Mouse (Mus musculus) macrophage (primary cell): ENCODE measurements around the gene Myh7. TPM values are rescaled to one million over a fixed set of nuclear protein-coding genes. Genes with fewer than 3 reads are reported as not detected.
"Not testable (repeated sequence)": the region's sequence is repeated elsewhere in the genome, so short reads cannot be mapped to it uniquely, and the experiment has no call there.

Source experiments
- H3K27ac ChIP-seq: fragments of 350-480 bp; formaldehyde crosslinking; 2 replicates; pipeline ENCODE4 v1.9.0; 2021
- H3K36me3 ChIP-seq: fragments of 350-480 bp; formaldehyde crosslinking; 2 replicates; pipeline ENCODE4 v1.9.0; 2021; ENCODE audit errors: inconsistent target
- H3K4me3 ChIP-seq: fragments of 350-480 bp; formaldehyde crosslinking; 2 replicates; pipeline ENCODE4 v1.9.0; 2021; ENCODE audit errors: inconsistent target
- H3K79me2 ChIP-seq: fragments of 350-480 bp; formaldehyde crosslinking; 2 replicates; pipeline ENCODE4 v1.9.0; 2021; ENCODE audit errors: inconsistent target
- WGBS: methylation state at CpG from one replicate; pipeline ENCODE4 v1.1.7; 2026; ENCODE audit warnings: inconsistent platforms; ENCODE audit not compliant: missing documents; 5-methylcytosine and 5-hydroxymethylcytosine counted together
- polyA plus RNA-seq: library from polyadenylated mRNA; stranded (reverse); fragments of 250-400 nt; gene quantifications from 3 replicates; pipeline ENCODE4 v1.2.4, GENCODE M21; 2018; ENCODE audit warnings: inconsistent platforms
- total RNA-seq, 78 experiments: library from RNA; depleted of rRNA; stranded (reverse); fragments of 250-400 nt; gene quantifications; 1 replicate in 9 of 78; 2 replicates in 24 of 78; 3 replicates in 43 of 78; 4 replicates in 2 of 78; pipeline ENCODE4 v1.2.4; 2018; ENCODE audit warnings: inconsistent platforms in 56 of 78

The Myh7 gene
- not detected for total RNA-seq (2018; cell fraction: chromatin; rRNA removed)
- total RNA-seq (2018; cell fraction: cytosol; rRNA removed), result not detected
- not detected for total RNA-seq (2018; cell fraction: nucleus; rRNA removed)
- polyA plus RNA-seq, result not detected in 3 replicates

DNA sequence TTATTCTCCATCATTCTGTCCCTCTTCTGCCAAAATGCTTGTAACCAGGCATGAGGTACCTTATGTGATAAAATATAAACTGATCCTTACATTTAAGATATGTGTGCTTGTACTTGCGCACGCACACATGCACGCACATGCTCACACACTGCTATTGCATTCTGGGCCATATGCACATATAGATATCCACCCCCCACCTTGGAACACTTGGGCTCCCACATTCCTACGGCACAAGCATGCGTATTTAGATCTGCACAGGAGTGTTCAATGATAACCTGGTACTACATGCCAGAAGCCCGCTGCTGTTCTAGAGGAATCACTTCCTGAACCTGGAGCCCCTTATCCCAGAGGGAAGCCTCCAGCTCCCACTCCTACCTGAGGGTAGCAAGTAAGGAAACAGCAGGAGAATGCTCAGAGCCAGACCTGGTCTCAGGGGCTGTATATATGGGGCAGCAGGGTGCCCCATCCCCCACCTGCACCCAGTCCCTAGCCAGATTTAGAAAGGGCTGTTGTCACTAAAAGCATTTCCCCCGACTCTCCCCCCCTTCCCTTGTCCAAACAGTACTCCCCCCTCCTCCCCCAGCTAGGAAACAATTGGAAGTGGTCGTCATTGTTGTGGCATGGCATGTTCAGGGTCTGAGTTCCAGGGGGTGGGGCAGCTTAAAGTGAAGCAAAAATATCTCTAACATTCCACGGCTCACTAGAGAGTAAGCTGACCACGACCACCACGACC is at the start of gene Myh7:
TSS of gene Myh7 (minus strand) at position 491 of the 733 bp plus-strand sequence.
- Histone ChIP-seq H3K4me3 (no peak within 1 kb of the TSS), H3K36me3 (no peaks in the 10 kb centered on the region), H3K79me2 (no peaks in the 10 kb centered on the region), H3K27ac (no peak within 1 kb of the TSS)
- 72% methylated on average over 10 of the region's 11 CpGs for WGBS

- not testable (repeated sequence) for H3K79me2 ChIP-seq, H3K4me3 ChIP-seq, H3K27ac ChIP-seq, H3K36me3 ChIP-seq
- WGBS, result no CpG with 5 or more reads among the region's 2 CpGs
Measured at GRCm38 (mm10) chr14:55043694-55044093, 49.3 kb upstream of the Myh7 start.

DNA sequence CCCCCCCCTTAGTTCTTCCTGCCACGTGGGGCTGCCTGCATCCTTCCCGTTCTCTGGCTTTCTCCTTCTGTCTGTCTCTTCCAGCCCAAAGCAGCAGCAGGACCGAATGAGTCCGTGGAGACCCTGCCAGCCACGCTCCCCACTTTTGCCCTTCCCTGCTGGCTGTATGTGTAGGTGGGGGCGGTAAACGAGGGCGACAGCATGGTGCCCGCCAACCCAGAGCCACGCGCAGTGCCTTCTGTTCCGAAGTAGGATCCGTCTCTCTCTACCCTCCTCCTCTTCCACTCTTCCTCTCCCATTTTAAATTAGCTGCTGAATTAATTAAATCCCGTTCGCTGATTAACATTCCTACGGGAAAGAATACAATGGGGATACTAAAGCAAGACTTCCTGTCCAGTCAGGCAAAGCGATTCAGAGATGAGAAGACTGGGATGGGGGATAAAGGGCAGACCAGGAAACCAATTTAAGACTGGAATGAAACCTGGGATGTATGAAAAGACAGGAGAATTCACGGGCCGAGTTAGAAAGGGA is 38.3 kb upstream of the Myh7 start:
- no peak overlapping the region for H3K4me3 ChIP-seq
- no peak overlapping the region for H3K27ac ChIP-seq
- H3K79me2 ChIP-seq, result no peaks in the 10 kb centered on the region
- H3K36me3 ChIP-seq, result no peaks in the 10 kb centered on the region
- WGBS, result 84% methylated on average over 18 of the region's 19 CpGs

DNA sequence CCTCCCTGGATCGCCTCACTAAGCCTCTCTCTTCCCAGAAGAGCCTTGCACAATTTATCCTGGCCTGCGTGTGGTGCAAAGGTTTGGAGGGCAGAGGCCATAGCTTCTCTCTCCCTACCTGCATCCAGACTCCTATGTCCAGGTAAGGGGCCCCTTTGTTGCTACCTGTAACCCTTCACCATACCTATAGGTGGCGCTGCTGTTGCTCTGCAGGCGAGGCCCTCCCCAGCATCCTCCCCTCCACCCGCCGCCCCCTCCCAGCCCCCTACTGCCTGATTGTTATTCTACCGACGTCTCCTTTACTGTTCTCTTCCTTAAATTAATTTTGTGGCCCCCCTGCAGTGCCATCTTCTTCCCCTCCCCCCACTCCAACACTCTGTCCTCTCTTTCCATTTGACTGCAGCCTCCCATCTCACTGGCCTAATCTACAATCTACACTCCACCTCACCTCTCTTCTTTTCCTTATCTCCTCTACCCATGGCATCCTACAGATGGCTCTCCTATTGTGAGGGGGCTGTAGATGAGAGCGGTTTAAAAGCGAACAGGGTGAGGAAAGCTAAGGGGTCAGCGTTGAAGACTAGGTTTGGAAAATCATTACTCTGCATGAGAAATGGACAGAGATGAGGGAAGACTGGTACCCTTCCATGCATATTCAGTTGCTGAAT is 34.7 kb upstream of the Myh7 start:
- no peaks in the 10 kb centered on the region for H3K79me2 ChIP-seq
- H3K4me3 ChIP-seq, result no peak overlapping the region
- no peak overlapping the region for H3K27ac ChIP-seq
- WGBS, result 43% methylated on average over 10 of the region's 11 CpGs
- H3K36me3 ChIP-seq, result peaks cover 11% of the 10 kb centered on the region; the same call in 1 of the 2 replicates

DNA sequence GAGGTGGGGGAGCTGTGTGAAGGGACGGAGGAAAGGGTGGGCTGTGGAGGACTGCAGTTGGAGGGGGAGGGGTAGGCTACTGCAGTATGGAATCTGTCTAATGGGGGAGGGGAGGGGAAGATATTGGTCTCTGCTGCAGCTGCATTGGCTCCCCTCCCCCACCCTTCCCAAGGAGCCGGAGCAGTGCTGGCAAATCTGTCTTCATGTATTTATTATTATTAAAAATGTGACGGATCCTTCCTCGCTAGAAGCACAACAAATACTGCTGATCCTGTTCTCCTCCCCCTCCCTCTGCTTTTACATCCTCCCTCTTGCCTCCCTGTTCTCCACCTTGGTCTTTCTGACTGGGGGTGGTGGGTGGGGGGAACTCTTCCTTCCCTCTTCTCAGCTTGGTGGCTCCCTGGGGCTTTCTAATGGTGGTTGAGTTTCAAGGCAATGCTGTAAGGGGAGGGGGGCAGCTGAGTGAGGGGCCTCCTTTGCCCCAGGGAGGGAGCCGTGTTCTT is 34.0 kb upstream of the Myh7 start:
- Histone ChIP-seq H3K4me3 (no peak overlapping the region), H3K36me3 (peaks cover 16% of the 10 kb centered on the region; the same call in 1 of the 2 replicates), H3K79me2 (no peaks in the 10 kb centered on the region), H3K27ac (no peak overlapping the region)
- 85% methylated on average over 5 of the region's 5 CpGs for WGBS

GRCm38 (mm10) chr14:55027653-55028052 is 33.2 kb upstream of the Myh7 start:
- 64% methylated on average over 6 of the region's 6 CpGs for WGBS
- Histone ChIP-seq H3K27ac (no peak overlapping the region), H3K4me3 (no peak overlapping the region), H3K79me2 (no peaks in the 10 kb centered on the region), H3K36me3 (peaks cover 23% of the 10 kb centered on the region)

DNA sequence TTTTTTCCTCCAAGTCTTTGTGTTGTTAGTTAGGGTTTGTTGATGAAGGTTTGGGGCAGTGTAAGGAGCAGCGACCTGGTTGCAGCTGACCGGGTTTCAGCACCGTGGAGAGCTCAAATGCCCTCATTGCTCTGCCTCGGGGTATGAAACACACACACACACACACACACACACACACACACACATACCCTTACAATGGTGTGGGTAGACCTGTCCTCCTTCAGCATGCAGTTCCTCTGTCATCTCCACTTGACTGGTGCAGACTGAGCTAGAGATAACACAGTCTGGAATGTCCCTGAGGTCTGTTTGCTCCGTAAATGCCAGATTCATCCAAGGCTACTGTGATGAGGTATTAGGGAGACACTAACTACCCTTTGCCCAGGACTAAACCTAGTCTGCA is 32.8 kb upstream of the Myh7 start:
- 83% methylated on average over 5 of the region's 5 CpGs for WGBS
- no peaks in the 10 kb centered on the region for H3K79me2 ChIP-seq
- H3K27ac ChIP-seq, result no peak overlapping the region
- peaks cover 27% of the 10 kb centered on the region for H3K36me3 ChIP-seq
- H3K4me3 ChIP-seq, result no peak overlapping the region

DNA sequence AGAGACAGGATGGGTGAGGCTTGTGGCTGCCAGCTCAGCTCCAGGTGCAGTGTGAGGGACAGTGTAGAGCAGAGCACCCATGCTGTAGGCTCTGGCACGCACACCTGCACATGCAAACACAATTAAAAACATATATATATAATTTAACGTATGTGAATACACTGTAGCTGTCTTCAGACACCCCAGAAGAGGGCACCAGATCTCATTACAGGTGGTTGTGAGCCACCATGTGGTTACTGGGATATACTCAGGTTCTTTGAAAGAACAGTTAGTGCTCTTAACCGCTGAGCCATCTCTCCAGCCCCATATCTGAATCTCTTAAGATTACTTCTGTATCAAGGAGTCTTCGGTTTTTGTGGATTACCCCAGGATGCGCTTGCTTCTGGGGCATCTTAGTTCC is 31.1 kb upstream of the Myh7 start:
- WGBS, result 94% methylated on average over 5 of the region's 5 CpGs
- no peak overlapping the region for H3K27ac ChIP-seq
- H3K4me3 ChIP-seq, result no peak overlapping the region
- no peaks in the 10 kb centered on the region for H3K79me2 ChIP-seq
- peaks cover 44% of the 10 kb centered on the region for H3K36me3 ChIP-seq

- Histone ChIP-seq H3K36me3 (peaks cover 56% of the 10 kb centered on the region), H3K79me2 (peaks cover 9% of the 10 kb centered on the region)
- 77% methylated on average over 7 of the region's 7 CpGs for WGBS
Measured at GRCm38 (mm10) chr14:55024236-55024635, 29.8 kb upstream of the Myh7 start.

DNA sequence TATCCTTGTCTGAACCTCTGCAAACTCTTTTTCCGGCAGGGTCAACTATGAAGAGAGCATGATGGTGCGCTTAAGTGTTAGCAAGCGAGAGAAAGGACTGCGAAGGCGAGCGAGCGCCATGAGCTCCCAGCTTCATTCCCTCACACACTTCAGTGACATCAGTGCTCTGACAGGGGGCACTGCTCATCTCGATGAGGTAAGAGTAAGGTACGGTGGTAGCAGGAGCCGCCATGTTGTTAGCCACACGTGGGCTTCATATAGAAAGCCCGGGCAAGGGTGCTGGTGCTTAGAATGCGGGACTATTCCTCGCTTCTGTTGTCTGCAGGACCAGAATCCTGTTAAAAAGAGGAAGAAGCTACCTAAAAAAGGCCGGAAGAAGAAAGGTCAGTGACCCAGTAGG is 28.6 kb upstream of the Myh7 start:
- H3K36me3 ChIP-seq, result peaks cover 62% of the 10 kb centered on the region
- H3K79me2 ChIP-seq, result peaks cover 21% of the 10 kb centered on the region
- H3K27ac ChIP-seq, result no peak overlapping the region
- no peak overlapping the region for H3K4me3 ChIP-seq
- WGBS, result 93% methylated on average over 15 of the region's 15 CpGs

More at GRCm38 (mm10) chr14:55024236-55024635, 29.8 kb upstream of the Myh7 start:
- Histone ChIP-seq H3K27ac (no peak overlapping the region), H3K4me3 (no peak overlapping the region)

- H3K36me3 ChIP-seq, result peaks cover 70% of the 10 kb centered on the region
- WGBS, result 95% methylated on average over 9 of the region's 9 CpGs
- H3K79me2 ChIP-seq, result peaks cover 48% of the 10 kb centered on the region
- no peak overlapping the region for H3K4me3 ChIP-seq
- no peak overlapping the region for H3K27ac ChIP-seq
Measured at GRCm38 (mm10) chr14:55020394-55020793, 26.0 kb upstream of the Myh7 start.

- Histone ChIP-seq H3K4me3 (no peak overlapping the region), H3K36me3 (peaks cover 41% of the 10 kb centered on the region), H3K79me2 (peaks cover 48% of the 10 kb centered on the region), H3K27ac (no peak overlapping the region)
- WGBS, result 88% methylated on average over 16 of the region's 16 CpGs
Measured at GRCm38 (mm10) chr14:55016876-55017275, 22.4 kb upstream of the Myh7 start.

DNA sequence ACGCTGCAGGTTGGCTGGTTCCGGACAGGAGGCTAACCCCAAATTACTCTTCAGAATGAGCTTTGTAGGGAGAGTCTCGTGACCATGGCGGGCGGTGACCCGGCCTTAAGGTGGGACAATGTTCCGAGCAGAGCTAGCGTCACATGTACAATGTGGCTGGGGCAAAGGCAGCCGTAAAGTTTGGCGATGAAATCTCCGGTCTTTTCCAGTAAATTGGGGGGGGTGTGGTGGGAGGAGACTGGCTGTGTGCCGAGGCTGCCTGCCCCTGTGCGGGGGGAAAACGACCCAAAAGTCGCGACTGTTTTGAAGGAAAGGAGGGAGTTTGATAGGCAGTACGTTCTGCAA is 21.3 kb upstream of the Myh7 start:
- Histone ChIP-seq H3K27ac (peak overlapping the region; percentile 73), H3K4me3 (peak overlapping the region; percentile 96), H3K36me3 (peaks cover 30% of the 10 kb centered on the region; the same call in 1 of the 2 replicates), H3K79me2 (peaks cover 48% of the 10 kb centered on the region)
- WGBS, result 1% methylated on average over 17 of the region's 17 CpGs

GRCm38 (mm10) chr14:55014991-55015766 is 20.8 kb upstream of the Myh7 start, which contains the start of gene Ngdn:
Gene Ngdn (plus strand): TSS chr14:55015454.
- Histone ChIP-seq H3K79me2 (peaks cover 48% of the 10 kb centered on the region), H3K27ac (peak within 1 kb of the TSS; percentile 73), H3K4me3 (peak within 1 kb of the TSS; percentile 96), H3K36me3 (peaks cover 24% of the 10 kb centered on the region; the same call in 1 of the 2 replicates)
- under 1% methylated on average over 36 of the region's 36 CpGs for WGBS
